Mouse (Mus musculus): ENCODE results near the gene Gm28635. TPM values are rescaled to one million over a fixed set of nuclear protein-coding genes. Genes with fewer than 3 reads are reported as not detected.

The Gm28635 gene
- polyA plus RNA-seq, 1 experiment from 2014 or later = not detected

- no peak overlapping the region for H3K9ac ChIP-seq (replicated peaks; ENCODE audit: low read depth, low read length)
- H3K4me2 ChIP-seq (replicated peaks; ENCODE audit: low read depth, low read length) = no peak overlapping the region
- no peaks in the 10 kb centered on the region for H3K9me3 ChIP-seq (ENCODE audit: control insufficient read depth, low read depth, low read length)
- peak overlapping the region; percentile 48; the same call in 1 of the 2 replicates for H3K27ac ChIP-seq (ENCODE audit: low read length)
- peaks cover 8% of the 10 kb centered on the region for H3K36me3 ChIP-seq (ENCODE audit: control insufficient read depth, insufficient read depth, low read length)
- ATAC-seq (ENCODE audit: insufficient number of reproducible peaks, insufficient read depth, low FRiP score, low read depth) = no peak
- 52% methylated on average over 7 of the region's 7 CpGs for WGBS
- H3K4me1 ChIP-seq (ENCODE audit: control insufficient read depth, insufficient read depth, low read length) = peaks cover 13% of the 10 kb centered on the region; the same call in 1 of the 2 replicates
- no peak overlapping the region for H3K4me3 ChIP-seq (ENCODE audit: low read depth, low read length)
- no peaks in the 10 kb centered on the region for H3K27me3 ChIP-seq (ENCODE audit: control insufficient read depth, insufficient read depth, low read length)
Observed at GRCm38 (mm10) chr2:84626366-84626975, 51.4 kb downstream of the Gm28635 start.

GRCm38 (mm10) chr2:84624201-84624600 is 53.6 kb downstream of the Gm28635 start:
- 95% methylated on average over 17 of the region's 17 CpGs for WGBS
- peaks cover 30% of the 10 kb centered on the region for H3K36me3 ChIP-seq (ENCODE audit: control insufficient read depth, insufficient read depth, low read length)

DNA sequence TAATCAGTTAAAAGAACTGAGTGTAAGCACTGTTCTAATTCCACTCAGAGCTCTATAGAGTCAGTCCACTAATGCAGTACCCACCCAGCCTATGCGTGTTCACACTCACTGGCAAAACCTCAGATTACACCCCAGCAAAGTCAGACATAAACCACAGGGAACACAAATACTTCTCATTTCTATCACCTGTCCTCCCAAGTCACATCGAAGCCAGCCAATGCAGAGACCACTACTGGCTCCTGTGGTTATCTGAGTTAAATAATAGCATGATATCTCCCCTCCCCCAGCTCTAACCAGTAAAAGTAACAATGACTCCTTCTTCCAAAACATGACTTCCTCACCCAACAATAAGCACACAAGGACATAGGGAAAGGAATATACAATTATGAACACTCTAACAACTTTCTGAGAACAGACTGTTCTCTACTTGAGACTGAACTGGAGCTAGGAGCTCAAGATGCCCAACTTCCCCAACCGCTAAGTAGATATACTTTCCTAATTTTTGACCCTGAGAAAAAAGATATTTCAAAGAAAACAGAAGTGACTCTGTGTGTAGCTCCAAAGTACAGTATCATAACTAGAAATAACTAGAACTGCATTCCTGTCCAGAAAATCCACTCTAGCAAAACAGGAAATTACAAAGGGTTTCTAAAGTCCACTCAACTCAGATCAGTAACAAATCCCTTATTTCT is 54.3 kb downstream of the Gm28635 start:
- no peak overlapping the region for H3K4me2 ChIP-seq (replicated peaks; ENCODE audit: low read depth, low read length)
- no peak overlapping the region for H3K9ac ChIP-seq (replicated peaks; ENCODE audit: low read depth, low read length)
- H3K27ac ChIP-seq (ENCODE audit: low read length) = no peak overlapping the region
- H3K4me1 ChIP-seq (ENCODE audit: control insufficient read depth, insufficient read depth, low read length) = peaks cover 12% of the 10 kb centered on the region; the same call in 1 of the 2 replicates
- peaks cover 33% of the 10 kb centered on the region for H3K36me3 ChIP-seq (ENCODE audit: control insufficient read depth, insufficient read depth, low read length)
- WGBS = 87% methylated on average over 3 of the region's 3 CpGs
- no peaks in the 10 kb centered on the region for H3K27me3 ChIP-seq (ENCODE audit: control insufficient read depth, insufficient read depth, low read length)
- no peak overlapping the region for H3K4me3 ChIP-seq (ENCODE audit: low read depth, low read length)
- ATAC-seq (ENCODE audit: insufficient number of reproducible peaks, insufficient read depth, low FRiP score, low read depth) = no peak
- no peaks in the 10 kb centered on the region for H3K9me3 ChIP-seq (ENCODE audit: control insufficient read depth, low read depth, low read length)

More at GRCm38 (mm10) chr2:84624201-84624600, 53.6 kb downstream of the Gm28635 start:
- Histone ChIP-seq H3K27ac (ENCODE audit: low read length) (0 out of 2 replicates have a peak overlapping the region, but pooled peaks have one; percentile 21), H3K9ac (replicated peaks; ENCODE audit: low read depth, low read length) (no peak overlapping the region), H3K9me3 (ENCODE audit: control insufficient read depth, low read depth, low read length) (no peaks in the 10 kb centered on the region), H3K4me1 (ENCODE audit: control insufficient read depth, insufficient read depth, low read length) (peaks cover 12% of the 10 kb centered on the region; the same call in 1 of the 2 replicates), H3K4me2 (replicated peaks; ENCODE audit: low read depth, low read length) (no peak overlapping the region), H3K27me3 (ENCODE audit: control insufficient read depth, insufficient read depth, low read length) (no peaks in the 10 kb centered on the region), H3K4me3 (ENCODE audit: low read depth, low read length) (no peak overlapping the region)
- ATAC-seq (ENCODE audit: insufficient number of reproducible peaks, insufficient read depth, low FRiP score, low read depth) = no peak

DNA sequence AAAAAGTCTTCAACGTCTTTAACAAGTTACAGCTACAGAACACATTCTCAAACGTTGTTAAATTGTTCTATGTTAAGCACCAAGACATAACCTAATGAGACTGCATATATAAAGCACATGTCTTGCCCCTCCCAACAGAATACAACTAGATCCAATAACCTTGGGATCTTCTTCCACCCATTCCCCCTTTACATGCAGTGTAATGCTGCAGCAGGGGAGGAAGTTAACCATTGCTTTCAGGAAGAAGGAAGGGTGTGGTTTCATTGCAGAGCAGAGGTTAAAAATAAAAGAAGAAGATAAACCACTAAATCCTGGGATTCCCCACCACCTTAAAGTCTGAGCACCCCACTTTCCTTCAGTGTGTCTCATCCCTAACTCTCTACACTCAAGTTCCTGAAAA is 55.2 kb downstream of the Gm28635 start:
- H3K9me3 ChIP-seq (ENCODE audit: control insufficient read depth, low read depth, low read length) = no peaks in the 10 kb centered on the region
- H3K4me1 ChIP-seq (ENCODE audit: control insufficient read depth, insufficient read depth, low read length) = peaks cover 12% of the 10 kb centered on the region; the same call in 1 of the 2 replicates
- no peak overlapping the region for H3K4me3 ChIP-seq (ENCODE audit: low read depth, low read length)
- no peak overlapping the region for H3K9ac ChIP-seq (replicated peaks; ENCODE audit: low read depth, low read length)
- H3K27ac ChIP-seq (ENCODE audit: low read length) = no peak overlapping the region
- WGBS = 85% methylated on average over 2 of the region's 2 CpGs
- ATAC-seq (ENCODE audit: insufficient number of reproducible peaks, insufficient read depth, low FRiP score, low read depth) = no peak
- H3K36me3 ChIP-seq (ENCODE audit: control insufficient read depth, insufficient read depth, low read length) = peaks cover 34% of the 10 kb centered on the region
- no peaks in the 10 kb centered on the region for H3K27me3 ChIP-seq (ENCODE audit: control insufficient read depth, insufficient read depth, low read length)
- H3K4me2 ChIP-seq (replicated peaks; ENCODE audit: low read depth, low read length) = no peak overlapping the region

DNA sequence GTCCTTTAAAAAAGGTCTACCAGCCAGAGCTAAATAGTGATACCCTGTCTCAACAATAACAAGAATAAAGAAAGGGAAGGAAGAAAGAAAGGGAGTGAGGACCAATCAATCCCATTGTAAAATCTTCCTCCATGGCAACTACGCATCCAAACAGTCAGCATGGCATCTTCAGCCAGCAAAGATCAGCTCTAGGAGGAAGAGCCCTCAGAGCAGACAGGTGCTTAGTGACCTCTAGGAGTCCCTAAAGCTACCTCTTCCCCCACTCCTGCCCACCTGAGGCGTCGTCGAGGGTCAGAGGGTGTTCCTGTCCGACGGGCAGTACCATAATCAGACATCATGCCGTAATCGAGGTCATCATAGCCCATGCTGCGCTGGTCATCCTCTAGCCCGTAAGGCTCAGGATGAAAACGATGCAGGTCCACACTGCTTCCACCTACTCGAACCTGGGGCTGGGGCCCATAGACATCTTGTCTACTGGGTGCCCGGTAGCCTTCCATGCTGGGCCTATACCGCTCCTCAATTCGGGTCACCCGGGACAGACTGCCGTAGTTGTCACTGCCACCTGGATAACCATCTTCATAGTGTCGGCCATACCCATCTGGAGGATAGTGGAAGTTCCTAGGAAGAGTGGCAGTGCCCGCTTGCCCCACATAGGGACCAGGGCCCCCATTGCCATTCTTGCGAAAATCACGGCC is 58.0 kb downstream of the Gm28635 start:
- H3K27me3 ChIP-seq (ENCODE audit: control insufficient read depth, insufficient read depth, low read length) = no peaks in the 10 kb centered on the region
- no peak overlapping the region for H3K4me2 ChIP-seq (replicated peaks; ENCODE audit: low read depth, low read length)
- H3K9me3 ChIP-seq (ENCODE audit: control insufficient read depth, low read depth, low read length) = no peaks in the 10 kb centered on the region
- no peak overlapping the region for H3K4me3 ChIP-seq (ENCODE audit: low read depth, low read length)
- no peak overlapping the region for H3K9ac ChIP-seq (replicated peaks; ENCODE audit: low read depth, low read length)
- 95% methylated on average over 21 of the region's 21 CpGs for WGBS
- H3K36me3 ChIP-seq (ENCODE audit: control insufficient read depth, insufficient read depth, low read length) = peaks cover 63% of the 10 kb centered on the region
- ATAC-seq (ENCODE audit: insufficient number of reproducible peaks, insufficient read depth, low FRiP score, low read depth) = no peak
- H3K27ac ChIP-seq (ENCODE audit: low read length) = no peak overlapping the region
- H3K4me1 ChIP-seq (ENCODE audit: control insufficient read depth, insufficient read depth, low read length) = 0 out of 2 replicates have a peak, but pooled peaks cover 3% of the 10 kb centered on the region

DNA sequence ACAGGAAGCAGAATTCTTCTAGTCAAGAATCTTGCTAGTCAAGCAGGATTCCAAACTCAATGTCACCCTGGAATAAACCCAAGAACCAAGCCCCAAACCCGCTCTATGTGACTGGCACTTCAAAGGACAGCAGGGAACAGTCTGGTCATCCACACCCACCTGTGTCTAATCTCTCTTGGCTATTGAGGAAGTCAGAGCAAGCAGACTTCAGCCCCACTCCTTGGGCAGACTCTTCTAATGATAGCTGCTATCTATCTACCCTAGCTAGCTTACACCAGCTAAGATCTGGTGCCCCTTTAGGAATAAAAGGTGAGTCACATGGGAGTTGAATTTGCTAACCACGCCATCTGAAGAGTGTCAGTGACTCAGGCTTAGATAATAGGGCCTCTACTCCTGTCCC is 58.9 kb downstream of the Gm28635 start:
- peaks cover 64% of the 10 kb centered on the region for H3K36me3 ChIP-seq (ENCODE audit: control insufficient read depth, insufficient read depth, low read length)
- 72% methylated on average over 2 of the region's 2 CpGs for WGBS
- H3K4me1 ChIP-seq (ENCODE audit: control insufficient read depth, insufficient read depth, low read length) = no peaks in the 10 kb centered on the region
- peak; percentile 17; the same call in 1 of the 2 replicates for ATAC-seq (ENCODE audit: insufficient number of reproducible peaks, insufficient read depth, low FRiP score, low read depth)
- no peak overlapping the region for H3K9ac ChIP-seq (replicated peaks; ENCODE audit: low read depth, low read length)
- H3K4me3 ChIP-seq (ENCODE audit: low read depth, low read length) = no peak overlapping the region
- no peak overlapping the region for H3K4me2 ChIP-seq (replicated peaks; ENCODE audit: low read depth, low read length)
- no peaks in the 10 kb centered on the region for H3K27me3 ChIP-seq (ENCODE audit: control insufficient read depth, insufficient read depth, low read length)
- H3K9me3 ChIP-seq (ENCODE audit: control insufficient read depth, low read depth, low read length) = no peaks in the 10 kb centered on the region
- H3K27ac ChIP-seq (ENCODE audit: low read length) = no peak overlapping the region; the same call in 1 of the 2 replicates

- ATAC-seq (ENCODE audit: insufficient number of reproducible peaks, insufficient read depth, low FRiP score, low read depth) = peak; percentile 63; the same call in 1 of the 2 replicates
- no peak overlapping the region for H3K4me2 ChIP-seq (replicated peaks; ENCODE audit: low read depth, low read length)
- H3K36me3 ChIP-seq (ENCODE audit: control insufficient read depth, insufficient read depth, low read length) = peaks cover 74% of the 10 kb centered on the region
- no peaks in the 10 kb centered on the region for H3K27me3 ChIP-seq (ENCODE audit: control insufficient read depth, insufficient read depth, low read length)
- H3K9ac ChIP-seq (replicated peaks; ENCODE audit: low read depth, low read length) = no peak overlapping the region
- H3K9me3 ChIP-seq (ENCODE audit: control insufficient read depth, low read depth, low read length) = no peaks in the 10 kb centered on the region
- H3K4me1 ChIP-seq (ENCODE audit: control insufficient read depth, insufficient read depth, low read length) = no peaks in the 10 kb centered on the region
- 66% methylated on average over 3 of the region's 3 CpGs for WGBS
- H3K27ac ChIP-seq (ENCODE audit: low read length) = no peak overlapping the region
- H3K4me3 ChIP-seq (ENCODE audit: low read depth, low read length) = no peak overlapping the region
Observed at GRCm38 (mm10) chr2:84617637-84618515, 60.0 kb downstream of the Gm28635 start.

- 92% methylated on average over 6 of the region's 6 CpGs for WGBS
- no peak for ATAC-seq (ENCODE audit: insufficient number of reproducible peaks, insufficient read depth, low FRiP score, low read depth)
- H3K36me3 ChIP-seq (ENCODE audit: control insufficient read depth, insufficient read depth, low read length) = peaks cover 95% of the 10 kb centered on the region
Observed at GRCm38 (mm10) chr2:84612764-84613163, 65.1 kb downstream of the Gm28635 start.

More at GRCm38 (mm10) chr2:84612764-84613163, 65.1 kb downstream of the Gm28635 start:
- Histone ChIP-seq H3K9me3 (ENCODE audit: control insufficient read depth, low read depth, low read length) (no peaks in the 10 kb centered on the region), H3K4me3 (ENCODE audit: low read depth, low read length) (no peak overlapping the region), H3K9ac (replicated peaks; ENCODE audit: low read depth, low read length) (no peak overlapping the region), H3K27me3 (ENCODE audit: control insufficient read depth, insufficient read depth, low read length) (no peaks in the 10 kb centered on the region), H3K27ac (ENCODE audit: low read length) (no peak overlapping the region), H3K4me2 (replicated peaks; ENCODE audit: low read depth, low read length) (no peak overlapping the region), H3K4me1 (ENCODE audit: control insufficient read depth, insufficient read depth, low read length) (no peaks in the 10 kb centered on the region)

Measured in stomach, embryonic 14.5 days (tissue).